Mouse (Mus musculus): ENCODE results near the gene Tenm4. TPM values are rescaled to one million over a fixed set of nuclear protein-coding genes. Genes with fewer than 3 reads are reported as not detected.

The Tenm4 gene
- polyA plus RNA-seq, 1 experiment from 2014 or later, result 31.3 TPM

- no peak overlapping the region for H3K9ac ChIP-seq (ENCODE audit: low read depth, low read length)
- H3K4me1 ChIP-seq (ENCODE audit: control insufficient read depth, insufficient read depth, low read length), result peaks cover 5% of the 10 kb centered on the region; the same call in 1 of the 2 replicates
- WGBS, result 89% methylated on average over 18 of the region's 18 CpGs
- ATAC-seq (ENCODE audit: low read depth) (no peak), DNase-seq (ENCODE audit: low spot score) (no peak)
- H3K27me3 ChIP-seq (replicated peaks; ENCODE audit: control insufficient read depth, insufficient read depth, low read length), result no peaks in the 10 kb centered on the region
- H3K4me2 ChIP-seq (ENCODE audit: low read depth, low read length), result no peak overlapping the region
- H3K36me3 ChIP-seq (ENCODE audit: control insufficient read depth, insufficient read depth, low read length), result peaks cover 10% of the 10 kb centered on the region
- 0 out of 2 replicates have a peak overlapping the region, but pooled peaks have one; percentile 30 for H3K27ac ChIP-seq (replicated peaks; ENCODE audit: low read depth, low read length)
- H3K9me3 ChIP-seq (ENCODE audit: control insufficient read depth, low read length), result no peaks in the 10 kb centered on the region
- no peak overlapping the region for H3K4me3 ChIP-seq (ENCODE audit: low read depth, low read length)
Measured at GRCm38 (mm10) chr7:96889061-96890034, 718.3 kb downstream of the Tenm4 start.

- ATAC-seq (ENCODE audit: low read depth), result 0 out of 2 replicates have a peak, but pooled peaks have one; percentile 48
- WGBS, result 29% methylated on average over 7 of the region's 7 CpGs
- Histone ChIP-seq H3K9ac (ENCODE audit: low read depth, low read length) (no peak overlapping the region), H3K4me1 (ENCODE audit: control insufficient read depth, insufficient read depth, low read length) (peaks cover 5% of the 10 kb centered on the region; the same call in 1 of the 2 replicates), H3K27ac (replicated peaks; ENCODE audit: low read depth, low read length) (0 out of 2 replicates have a peak overlapping the region, but pooled peaks have one; percentile 30), H3K27me3 (replicated peaks; ENCODE audit: control insufficient read depth, insufficient read depth, low read length) (no peaks in the 10 kb centered on the region), H3K9me3 (ENCODE audit: control insufficient read depth, low read length) (no peaks in the 10 kb centered on the region), H3K36me3 (ENCODE audit: control insufficient read depth, insufficient read depth, low read length) (peaks cover 17% of the 10 kb centered on the region), H3K4me2 (ENCODE audit: low read depth, low read length) (no peak overlapping the region), H3K4me3 (ENCODE audit: low read depth, low read length) (no peak overlapping the region)
- peak; percentile 71 for DNase-seq (ENCODE audit: low spot score)
Measured at GRCm38 (mm10) chr7:96890035-96890621, 719.1 kb downstream of the Tenm4 start.

GRCm38 (mm10) chr7:96890987-96891386 lies 719.9 kb downstream of the Tenm4 start:
- Histone ChIP-seq H3K9ac (ENCODE audit: low read depth, low read length) (no peak overlapping the region), H3K27me3 (replicated peaks; ENCODE audit: control insufficient read depth, insufficient read depth, low read length) (no peaks in the 10 kb centered on the region), H3K4me2 (ENCODE audit: low read depth, low read length) (no peak overlapping the region), H3K4me1 (ENCODE audit: control insufficient read depth, insufficient read depth, low read length) (peaks cover 5% of the 10 kb centered on the region; the same call in 1 of the 2 replicates), H3K36me3 (ENCODE audit: control insufficient read depth, insufficient read depth, low read length) (peaks cover 22% of the 10 kb centered on the region), H3K27ac (replicated peaks; ENCODE audit: low read depth, low read length) (no peak overlapping the region), H3K4me3 (ENCODE audit: low read depth, low read length) (no peak overlapping the region), H3K9me3 (ENCODE audit: control insufficient read depth, low read length) (no peaks in the 10 kb centered on the region)
- WGBS, result 69% methylated on average over 10 of the region's 10 CpGs
- DNase-seq (ENCODE audit: low spot score), result no peak
- ATAC-seq (ENCODE audit: low read depth), result no peak

- H3K36me3 ChIP-seq (ENCODE audit: control insufficient read depth, insufficient read depth, low read length), result peaks cover 31% of the 10 kb centered on the region
- H3K9me3 ChIP-seq (ENCODE audit: control insufficient read depth, low read length), result no peaks in the 10 kb centered on the region
- H3K27me3 ChIP-seq (replicated peaks; ENCODE audit: control insufficient read depth, insufficient read depth, low read length), result no peaks in the 10 kb centered on the region
- WGBS, result 19% methylated on average over 10 of the region's 10 CpGs
- DNase-seq (ENCODE audit: low spot score) (peak; percentile 87), ATAC-seq (ENCODE audit: low read depth) (peak; percentile 81)
- no peak overlapping the region for H3K4me3 ChIP-seq (ENCODE audit: low read depth, low read length)
- H3K27ac ChIP-seq (replicated peaks; ENCODE audit: low read depth, low read length), result peak overlapping the region; percentile 79
- peak overlapping the region; percentile 32; the same call in 1 of the 2 replicates for H3K4me2 ChIP-seq (ENCODE audit: low read depth, low read length)
- peaks cover 17% of the 10 kb centered on the region for H3K4me1 ChIP-seq (ENCODE audit: control insufficient read depth, insufficient read depth, low read length)
- H3K9ac ChIP-seq (ENCODE audit: low read depth, low read length), result no peak overlapping the region
Measured at GRCm38 (mm10) chr7:96899036-96899569, 728.1 kb downstream of the Tenm4 start.

- WGBS, result 58% methylated on average over 5 of the region's 5 CpGs
- Histone ChIP-seq H3K27ac (replicated peaks; ENCODE audit: low read depth, low read length) (no peak overlapping the region), H3K9ac (ENCODE audit: low read depth, low read length) (no peak overlapping the region), H3K4me2 (ENCODE audit: low read depth, low read length) (no peak overlapping the region), H3K9me3 (ENCODE audit: control insufficient read depth, low read length) (no peaks in the 10 kb centered on the region), H3K27me3 (replicated peaks; ENCODE audit: control insufficient read depth, insufficient read depth, low read length) (no peaks in the 10 kb centered on the region), H3K4me3 (ENCODE audit: low read depth, low read length) (no peak overlapping the region), H3K36me3 (ENCODE audit: control insufficient read depth, insufficient read depth, low read length) (peaks cover 22% of the 10 kb centered on the region; the same call in 1 of the 2 replicates), H3K4me1 (ENCODE audit: control insufficient read depth, insufficient read depth, low read length) (peaks cover 17% of the 10 kb centered on the region)
- ATAC-seq (ENCODE audit: low read depth), result no peak
- DNase-seq (ENCODE audit: low spot score), result no peak
Measured at GRCm38 (mm10) chr7:96902183-96902582, 731.1 kb downstream of the Tenm4 start.

GRCm38 (mm10) chr7:96903088-96903985 lies 732.3 kb downstream of the Tenm4 start:
- Histone ChIP-seq H3K9me3 (ENCODE audit: control insufficient read depth, low read length) (no peaks in the 10 kb centered on the region), H3K4me2 (ENCODE audit: low read depth, low read length) (no peak overlapping the region), H3K9ac (ENCODE audit: low read depth, low read length) (no peak overlapping the region), H3K27ac (replicated peaks; ENCODE audit: low read depth, low read length) (no peak overlapping the region), H3K4me3 (ENCODE audit: low read depth, low read length) (no peak overlapping the region), H3K36me3 (ENCODE audit: control insufficient read depth, insufficient read depth, low read length) (peaks cover 24% of the 10 kb centered on the region; the same call in 1 of the 2 replicates), H3K4me1 (ENCODE audit: control insufficient read depth, insufficient read depth, low read length) (peaks cover 12% of the 10 kb centered on the region), H3K27me3 (replicated peaks; ENCODE audit: control insufficient read depth, insufficient read depth, low read length) (no peaks in the 10 kb centered on the region)
- ATAC-seq (ENCODE audit: low read depth) (no peak), DNase-seq (ENCODE audit: low spot score) (no peak)
- WGBS, result 90% methylated on average over 17 of the region's 17 CpGs

- Histone ChIP-seq H3K27ac (replicated peaks; ENCODE audit: low read depth, low read length) (no peak overlapping the region), H3K27me3 (replicated peaks; ENCODE audit: control insufficient read depth, insufficient read depth, low read length) (no peaks in the 10 kb centered on the region), H3K4me1 (ENCODE audit: control insufficient read depth, insufficient read depth, low read length) (peaks cover 1% of the 10 kb centered on the region; the same call in 1 of the 2 replicates), H3K9ac (ENCODE audit: low read depth, low read length) (no peak overlapping the region), H3K9me3 (ENCODE audit: control insufficient read depth, low read length) (no peaks in the 10 kb centered on the region), H3K4me2 (ENCODE audit: low read depth, low read length) (no peak overlapping the region), H3K36me3 (ENCODE audit: control insufficient read depth, insufficient read depth, low read length) (peaks cover 24% of the 10 kb centered on the region; the same call in 1 of the 2 replicates), H3K4me3 (ENCODE audit: low read depth, low read length) (no peak overlapping the region)
- ATAC-seq (ENCODE audit: low read depth) (no peak), DNase-seq (ENCODE audit: low spot score) (no peak)
- 52% methylated on average over 3 of the region's 3 CpGs for WGBS
Measured at GRCm38 (mm10) chr7:96904442-96904841, 733.4 kb downstream of the Tenm4 start.
